Mouse (Mus musculus): Measurements from ENCODE around the gene Sacs.
A peak's percentile ranks its signal among the peaks of the same experiment; 100 is the strongest.
"Not testable (repeated sequence)": the region's sequence is repeated elsewhere in the genome, so short reads cannot be mapped to it uniquely, and the experiment has no call there.

Gene Sacs

GRCm38 (mm10) chr14:61137994-61138726, at the start of gene Sacs:
Gene Sacs (plus strand): TSS chr14:61138457.
- DNase-seq (ENCODE audit: low spot score), result no peak

DNA sequence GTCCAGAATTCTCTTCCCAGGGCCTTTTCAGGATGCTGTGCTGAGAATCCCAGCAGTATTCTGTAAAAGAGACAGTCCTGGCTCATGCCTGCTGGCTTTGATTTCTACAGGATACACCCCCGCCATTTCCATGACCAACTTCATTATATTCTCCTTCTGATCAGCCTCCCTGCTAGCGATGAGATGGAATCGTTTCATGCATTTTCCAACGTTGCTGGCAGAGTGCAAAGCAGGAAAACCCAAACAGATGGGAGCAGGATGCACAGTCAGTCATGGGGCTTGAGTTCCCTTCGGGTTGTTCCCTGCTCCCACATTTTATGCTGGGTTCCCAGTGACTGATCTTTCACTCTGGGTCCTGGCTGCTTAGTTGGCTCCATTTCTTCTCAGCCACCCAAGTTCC, 47.3 kb upstream of the Sacs start:
- no peak for DNase-seq (ENCODE audit: low spot score)

- no peak for DNase-seq (ENCODE audit: low spot score)
Observed at GRCm38 (mm10) chr14:61092073-61092472, 46.2 kb upstream of the Sacs start.

DNA sequence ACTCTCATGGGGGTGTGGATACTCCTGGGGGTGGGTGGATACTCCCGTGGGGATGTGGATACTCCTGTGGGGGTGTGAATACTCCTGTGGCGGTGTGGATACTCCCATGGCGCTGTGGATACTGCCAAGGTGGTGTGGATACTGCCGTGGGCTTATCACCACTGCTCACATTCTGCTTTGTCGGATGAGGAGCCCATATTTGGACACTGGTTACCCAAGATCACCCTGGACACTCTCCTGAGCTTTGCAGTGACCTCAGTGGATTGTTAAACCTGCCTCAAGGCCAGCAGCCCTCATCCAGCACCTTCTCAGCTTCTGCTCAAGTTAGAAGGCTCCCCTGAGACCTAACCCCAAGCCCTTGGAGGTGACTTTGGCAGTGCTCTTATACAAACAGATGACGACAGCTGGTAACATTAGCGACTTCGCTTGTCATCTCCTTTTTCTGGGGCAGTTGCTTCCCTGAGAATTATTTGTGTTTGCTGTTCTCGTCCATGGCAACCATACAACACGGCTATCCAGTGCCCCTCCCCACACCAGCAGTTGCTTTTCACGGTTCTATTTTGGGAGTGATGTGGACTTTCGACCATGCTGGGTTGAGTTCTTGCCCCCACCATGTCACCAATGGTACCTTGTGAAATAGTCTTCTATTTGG, 40.2 kb upstream of the Sacs start:
- DNase-seq (ENCODE audit: low spot score), result peak; percentile 64

DNA sequence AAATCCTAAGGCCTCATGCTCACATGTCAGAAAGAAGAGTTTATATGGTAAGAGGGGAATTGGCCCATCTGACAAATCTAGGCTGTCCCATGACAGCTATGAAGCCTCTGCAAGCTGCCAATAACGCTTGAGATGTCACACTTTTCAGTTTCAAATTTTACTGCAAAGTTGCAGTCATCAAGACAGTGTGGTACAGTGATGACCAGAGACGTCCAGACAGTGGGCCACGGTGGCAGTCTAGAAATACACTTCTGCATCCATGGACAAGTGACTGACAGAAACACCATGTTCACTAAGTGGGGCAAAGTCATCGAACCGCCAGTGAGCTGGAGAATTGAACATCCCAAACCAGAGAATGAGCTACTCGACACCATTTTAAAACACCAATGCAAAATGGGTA, 37.5 kb upstream of the Sacs start:
- no peak for DNase-seq (ENCODE audit: low spot score)

GRCm38 (mm10) chr14:61106404-61106803, 31.9 kb upstream of the Sacs start:
- DNase-seq (ENCODE audit: low spot score), result no peak

- no peak for DNase-seq (ENCODE audit: low spot score)
Observed at GRCm38 (mm10) chr14:61108625-61109024, 29.6 kb upstream of the Sacs start.

- DNase-seq (ENCODE audit: low spot score), result peak; percentile 58
Observed at GRCm38 (mm10) chr14:61112404-61112803, 25.9 kb upstream of the Sacs start.

DNA sequence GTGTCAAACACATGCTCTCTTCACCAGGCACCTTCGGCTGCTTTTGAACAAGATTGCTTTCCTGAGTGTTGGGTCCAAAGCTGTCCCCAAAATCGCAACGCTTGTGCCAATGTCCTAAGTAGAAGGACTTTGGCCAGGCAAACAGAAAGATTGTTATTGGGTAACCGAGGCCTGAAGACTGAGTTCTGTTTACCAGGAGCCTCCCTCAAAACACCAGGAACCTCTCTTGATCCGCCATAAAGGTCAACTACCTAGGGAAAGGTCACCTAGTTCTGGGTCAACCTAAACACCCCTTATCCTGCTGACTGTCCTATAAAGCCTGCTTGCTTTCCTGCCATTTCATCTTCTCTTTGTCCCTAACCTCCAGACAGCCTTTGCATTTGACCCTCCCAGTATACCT, 13.5 kb upstream of the Sacs start:
- DNase-seq (ENCODE audit: low spot score), result no peak

DNA sequence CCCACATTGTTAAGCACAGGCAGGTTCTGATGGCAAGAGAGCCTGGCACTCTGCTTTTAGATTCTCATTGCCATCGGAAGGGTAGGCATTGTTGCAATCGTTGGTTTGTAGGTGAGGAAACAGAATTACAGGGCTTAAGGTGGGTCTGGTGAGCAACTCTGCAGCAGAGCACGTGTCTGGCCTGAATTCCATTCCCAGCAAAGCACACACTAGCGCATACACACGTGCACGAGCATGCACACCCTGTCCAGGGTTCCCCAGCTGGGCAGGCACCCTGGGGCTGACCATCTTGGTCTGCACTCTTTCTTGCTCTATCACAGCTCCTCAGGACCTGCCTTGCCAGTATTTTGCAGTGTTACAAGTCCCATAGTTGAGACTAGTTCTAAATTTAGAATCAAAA, 13.1 kb upstream of the Sacs start:
- no peak for DNase-seq (ENCODE audit: low spot score)

DNA sequence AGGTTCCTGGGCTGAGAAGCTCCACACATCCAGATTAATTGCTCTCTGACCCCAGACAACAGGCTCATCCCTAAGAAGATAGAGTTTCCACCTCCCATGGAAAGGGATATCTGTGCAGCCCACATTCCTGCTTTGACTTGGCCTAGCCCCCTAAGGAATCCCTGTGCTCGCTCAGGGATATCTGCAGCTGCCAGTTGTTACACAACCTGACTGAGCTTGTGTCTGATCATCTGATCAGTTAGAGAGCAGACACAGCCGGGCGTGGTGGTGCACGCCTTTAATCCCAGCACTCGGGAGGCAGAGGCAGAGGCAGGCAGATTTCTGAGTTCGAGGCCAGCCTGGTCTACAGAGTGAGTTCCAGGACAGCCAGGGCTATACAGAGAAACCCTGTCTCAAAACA, 10.9 kb upstream of the Sacs start:
- DNase-seq (ENCODE audit: low spot score), result not testable (repeated sequence)

GRCm38 (mm10) chr14:61128961-61129507, 9.2 kb upstream of the Sacs start:
- no peak for DNase-seq (ENCODE audit: low spot score)

- DNase-seq (ENCODE audit: low spot score), result no peak
Observed at GRCm38 (mm10) chr14:61132556-61132955, 5.7 kb upstream of the Sacs start.

DNA sequence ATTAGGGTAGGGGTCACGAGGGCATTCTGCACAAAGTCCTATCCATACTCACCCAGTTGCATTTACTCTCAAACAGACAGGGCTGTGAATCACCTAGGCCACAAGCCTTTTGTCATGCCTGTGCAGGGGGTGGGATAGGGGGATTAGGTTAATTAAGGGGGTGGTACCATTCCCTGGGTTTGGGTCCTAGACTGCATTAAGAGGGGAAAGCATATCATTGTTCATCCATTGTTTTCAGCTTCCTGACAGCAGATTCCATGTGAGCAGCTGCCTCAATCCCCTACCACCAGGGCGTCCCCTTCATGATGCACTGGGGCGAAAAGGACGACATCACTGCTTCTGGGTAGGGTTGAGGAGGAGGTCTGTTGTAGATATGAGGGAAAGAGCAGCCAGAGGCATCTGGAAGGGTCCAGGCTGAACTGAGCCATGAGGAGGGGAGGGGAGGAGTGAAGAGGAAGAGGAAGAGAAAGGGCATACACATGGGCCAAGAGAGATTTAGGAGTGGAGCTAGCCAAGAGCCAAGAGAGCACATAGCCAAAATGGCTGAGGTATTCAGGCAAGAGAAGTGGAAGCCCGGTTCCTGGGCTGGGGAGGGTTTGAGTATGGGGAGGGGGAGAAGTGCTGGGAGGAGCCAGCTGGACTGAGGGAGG, 3.8 kb upstream of the Sacs start:
- DNase-seq (ENCODE audit: low spot score), result no peak

DNA sequence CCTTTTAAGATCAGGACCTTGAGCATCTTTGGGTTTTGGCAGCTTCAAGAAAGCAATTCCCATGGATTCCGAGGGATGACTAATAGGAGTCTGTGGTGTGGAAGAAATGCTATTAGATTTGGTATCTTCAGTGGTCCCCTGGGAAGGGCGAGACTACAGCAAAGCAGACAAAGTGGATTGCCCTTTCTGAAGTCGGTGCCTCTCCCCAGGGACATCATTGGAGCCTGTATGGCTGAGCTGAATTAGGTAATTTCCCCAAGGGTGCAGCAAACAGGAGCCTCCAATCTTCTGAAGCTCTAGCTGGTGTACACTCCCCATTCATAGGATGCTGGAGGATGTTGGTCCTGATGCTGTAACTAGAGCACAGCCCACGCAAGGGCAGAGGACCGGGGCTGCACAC, 847 bp upstream of the Sacs start:
- DNase-seq (ENCODE audit: low spot score), result no peak

DNA sequence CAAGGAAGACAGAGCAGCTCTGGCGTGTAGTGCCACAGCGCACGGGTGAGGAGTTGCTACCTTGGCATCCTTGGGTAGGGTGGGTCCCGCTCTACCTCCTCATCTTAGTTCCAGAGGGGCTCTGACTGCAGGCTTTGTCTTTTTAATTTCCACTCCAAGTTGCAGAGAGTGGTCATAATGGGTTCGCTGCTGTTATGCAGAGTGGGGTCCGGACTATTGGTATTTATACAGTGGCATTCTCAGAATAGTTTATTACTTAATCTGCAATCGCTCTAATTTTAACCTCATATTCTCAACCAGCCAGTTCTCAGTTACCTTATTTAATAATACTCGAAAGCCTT, 440 bp downstream of the Sacs start:
- DNase-seq (ENCODE audit: low spot score), result no peak

- DNase-seq (ENCODE audit: low spot score), result no peak
Observed at GRCm38 (mm10) chr14:61143358-61143757, 5.1 kb downstream of the Sacs start.

GRCm38 (mm10) chr14:61143869-61144268, 5.6 kb downstream of the Sacs start:
- DNase-seq (ENCODE audit: low spot score), result peak; percentile 1

DNA sequence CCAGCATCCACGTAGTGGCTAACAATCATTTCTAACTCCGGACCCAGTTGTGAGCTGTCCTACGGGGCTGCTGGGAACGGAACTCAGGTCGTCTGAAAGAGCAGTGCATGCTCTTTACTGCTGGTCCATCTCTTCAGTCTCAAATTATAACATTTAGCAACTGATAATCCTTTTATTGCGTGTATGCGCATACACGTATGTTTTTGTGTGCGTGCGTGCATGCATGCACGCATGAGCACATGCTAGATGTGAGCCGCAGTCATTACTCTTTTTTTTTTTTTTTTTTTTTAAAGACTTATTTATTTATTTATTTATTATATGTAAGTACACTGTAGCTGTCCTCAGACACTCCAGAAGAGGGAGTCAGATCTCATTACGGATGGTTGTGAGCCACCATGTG, 12.2 kb downstream of the Sacs start:
- not testable (repeated sequence) for DNase-seq (ENCODE audit: low spot score)

DNA sequence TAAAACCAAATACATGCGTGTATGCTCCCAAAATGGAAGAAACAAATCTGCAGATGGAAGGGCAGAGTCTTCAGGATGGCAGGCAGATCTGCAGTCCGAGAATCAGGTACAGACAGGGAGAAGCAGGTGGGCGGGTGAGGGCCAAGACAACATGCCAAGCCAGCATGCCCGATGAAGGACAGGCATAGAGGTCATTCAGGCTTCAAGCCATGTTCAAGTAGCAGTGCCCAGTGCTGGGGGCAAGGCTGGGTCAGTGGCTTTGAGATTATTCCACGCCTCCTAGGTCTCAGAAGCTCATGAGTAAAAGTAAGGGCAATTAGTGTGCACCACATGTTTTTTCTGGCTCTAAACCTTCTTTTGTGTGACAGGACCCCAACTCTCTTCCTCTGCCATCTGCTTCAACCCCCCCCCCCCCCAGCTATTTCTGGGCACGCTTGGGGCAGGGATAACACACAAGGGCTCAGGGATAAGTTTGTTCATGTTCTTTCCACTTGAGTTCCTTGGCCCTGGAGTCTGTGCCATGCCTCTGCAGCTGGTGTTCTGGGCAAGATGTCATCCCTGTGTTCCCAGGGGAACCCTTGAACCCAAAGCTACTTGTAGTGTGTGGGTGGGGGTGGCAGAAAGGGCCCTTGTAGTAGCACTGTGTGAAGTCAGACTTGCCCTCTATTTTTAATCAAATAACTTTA, 16.8 kb downstream of the Sacs start:
- DNase-seq (ENCODE audit: low spot score), result no peak

DNA sequence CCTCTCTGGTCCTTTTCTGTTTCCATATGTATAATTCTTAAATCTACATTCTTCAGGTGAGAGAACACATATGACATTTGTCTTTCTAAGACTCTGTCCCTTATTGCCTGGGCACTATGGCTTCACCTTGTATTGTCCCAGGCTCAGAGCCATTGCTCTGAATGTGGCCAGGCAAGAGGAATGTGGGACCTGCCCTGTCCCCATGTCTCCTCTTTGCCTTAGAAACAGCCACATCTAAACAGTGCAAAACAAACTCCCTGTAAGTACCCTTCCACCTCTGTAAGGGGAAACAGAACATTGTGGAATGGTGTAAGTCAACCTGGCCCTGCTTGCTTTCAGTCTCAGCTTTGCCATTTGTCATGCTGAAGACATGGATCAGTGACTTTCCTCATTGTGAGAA, 17.4 kb downstream of the Sacs start:
- no peak for DNase-seq (ENCODE audit: low spot score)

GRCm38 (mm10) chr14:61157426-61157825, 19.2 kb downstream of the Sacs start:
- DNase-seq (ENCODE audit: low spot score), result not testable (repeated sequence)

DNA sequence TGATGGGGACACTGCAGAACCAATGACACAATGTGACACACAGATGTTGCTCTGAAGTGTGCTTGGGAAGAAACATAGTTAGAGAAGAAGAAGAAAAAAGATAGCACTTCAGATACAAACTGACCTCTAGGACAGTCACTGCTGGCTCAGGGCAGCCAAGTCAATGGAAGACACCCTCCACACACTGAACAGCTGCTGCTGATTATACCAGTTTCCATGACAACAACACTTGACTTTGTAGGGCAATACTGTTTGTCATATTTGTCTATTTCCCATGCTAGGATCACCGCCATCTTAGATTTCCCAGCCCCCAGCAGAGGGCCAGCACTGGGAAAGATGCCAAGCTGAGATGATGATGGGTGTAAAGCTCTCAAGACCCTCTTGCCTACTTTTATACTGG, 22.7 kb downstream of the Sacs start:
- no peak for DNase-seq (ENCODE audit: low spot score)

All from lung, postnatal 25 days (tissue).